Comparison of ENCODE assay signal across 7 mouse cellular contexts in the genomic region with DNA sequence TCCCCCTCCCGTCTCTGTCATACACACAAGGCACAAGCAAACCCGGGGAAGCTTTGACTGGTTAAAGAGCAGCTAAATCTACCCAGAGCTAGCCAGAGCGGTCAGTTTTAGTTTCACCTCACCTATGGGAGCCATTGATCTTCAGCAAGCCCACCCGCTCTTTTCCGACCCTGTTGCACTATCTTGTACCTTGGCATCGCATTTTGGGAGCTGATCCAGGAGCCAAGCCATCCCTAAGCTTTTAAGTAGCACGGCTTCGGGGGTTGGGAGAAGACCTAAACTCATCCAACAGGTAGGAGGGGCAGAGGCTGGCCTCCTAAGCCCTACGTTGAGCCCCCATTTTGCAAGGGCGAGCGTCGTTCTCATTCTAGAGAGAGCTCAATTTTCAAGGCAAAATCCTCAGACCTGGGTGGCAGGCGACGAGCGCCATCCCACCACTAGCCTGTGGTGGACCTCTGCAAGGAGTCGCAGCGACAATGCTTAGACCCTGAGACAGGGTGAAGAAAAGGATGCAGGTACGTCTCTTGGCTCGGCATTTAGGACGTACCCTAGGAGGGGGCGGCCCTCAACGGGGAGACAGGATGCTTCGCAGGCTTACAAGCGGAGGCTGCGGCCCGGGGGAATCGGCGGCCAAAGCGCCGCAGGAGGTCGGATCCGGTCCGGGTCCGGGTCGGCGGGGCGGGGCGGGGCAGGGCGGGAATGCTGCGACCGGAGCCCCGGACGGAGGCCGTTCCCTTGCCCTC. TPM values are rescaled to one million over a fixed set of nuclear protein-coding genes. Genes with fewer than 3 reads are reported as not detected.
A peak's percentile ranks its signal among the peaks of the same experiment; 100 is the strongest.
DNase-seq lines count a peak whose midpoint lies in the region; ATAC-seq lines count a peak whose summit lies in the region.

No protein-coding gene starts in this region.

- peak overlapping the region; percentile 87 for H3K9ac ChIP-seq in neural tube, embryonic 12.5 days

- WGBS in forebrain, embryonic 10.5 days, result 1% methylated on average over 44 of the region's 44 CpGs
- WGBS in neural tube, embryonic 12.5 days, result 1% methylated on average over 44 of the region's 44 CpGs

- H3K27me3 ChIP-seq in forebrain, embryonic 10.5 days (ENCODE audit: poor library complexity, severe bottlenecking), result no peaks in the 10 kb centered on the region
- H3K27me3 ChIP-seq in neural tube, embryonic 12.5 days (replicated peaks), result no peaks in the 10 kb centered on the region

- peak overlapping the region; percentile 84 for H3K4me2 ChIP-seq in neural tube, embryonic 12.5 days (replicated peaks)

- peak; percentile 19 for DNase-seq in left cerebral cortex, postnatal 4 days
- DNase-seq in left cerebral cortex, postnatal 36 days (ENCODE audit: low spot score in 2 of 2), result no peak
- DNase-seq in forebrain, embryonic 10.5 days (ENCODE audit: extremely low spot score, low spot score), result peak; percentile 25
- DNase-seq in layer of hippocampus, postnatal 14 days (ENCODE audit: low spot score in 2 of 2), result peak; percentile 40 to 44
- DNase-seq in adrenal gland, postnatal 25 days, result no peak

- intact Hi-C loops in left cerebral cortex, postnatal 4 days (cut with DNase I), result no loop called here
- intact Hi-C loops in left cerebral cortex, postnatal 36 days (cut with DNase I), result loop anchor here (2.0 kb wide), 1 partner anchor 57 kb away; no protein-coding TSS in a partner anchor

- peak overlapping the region; percentile 89 for H3K4me3 ChIP-seq in brown adipose tissue, adult 24 weeks (ENCODE audit: insufficient read depth, low read depth, low read length)
- peak overlapping the region; percentile 96 for H3K4me3 ChIP-seq in forebrain, embryonic 10.5 days
- H3K4me3 ChIP-seq in neural tube, embryonic 12.5 days, result peak overlapping the region; percentile 80

- peak; percentile 70 for ATAC-seq in neural tube, embryonic 12.5 days (ENCODE audit: low FRiP score, low read depth)

- peak overlapping the region; percentile 64 for H3K27ac ChIP-seq in brown adipose tissue, adult 24 weeks (replicated peaks; ENCODE audit: low read depth, low read length)
- H3K27ac ChIP-seq in forebrain, embryonic 10.5 days, result peak overlapping the region; percentile 93
- H3K27ac ChIP-seq in neural tube, embryonic 12.5 days, result peak overlapping the region; percentile 76; the same call in 1 of the 2 replicates

- H3K36me3 ChIP-seq in forebrain, embryonic 10.5 days (replicated peaks), result 0 out of 2 replicates have a peak, but pooled peaks cover 3% of the 10 kb centered on the region
- H3K36me3 ChIP-seq in neural tube, embryonic 12.5 days, result no peaks in the 10 kb centered on the region

- H3K4me1 ChIP-seq in brown adipose tissue, adult 24 weeks (ENCODE audit: control insufficient read depth, insufficient read depth, insufficient read length, low read length), result no peaks in the 10 kb centered on the region
- H3K4me1 ChIP-seq in forebrain, embryonic 10.5 days, result peaks cover 43% of the 10 kb centered on the region
- H3K4me1 ChIP-seq in neural tube, embryonic 12.5 days, result peaks cover 39% of the 10 kb centered on the region

- H3K9me3 ChIP-seq in forebrain, embryonic 10.5 days, result no peaks in the 10 kb centered on the region
- no peaks in the 10 kb centered on the region for H3K9me3 ChIP-seq in neural tube, embryonic 12.5 days

RNA-seq across cellular contexts. Expression of a gene that starts 0.5 kb away (rescaled TPM):
- total RNA-seq in left cerebral cortex, postnatal 4 days (2021), result 10 to 100 TPM; 80.8 to 88.0 TPM
- 100 to 1,000 TPM; 154 to 161 TPM for total RNA-seq in left cerebral cortex, postnatal 36 days (2021)
- polyA plus RNA-seq in brown adipose tissue, adult 24 weeks (2012; ENCODE audit: insufficient read depth, insufficient read length, missing spikeins), result 19.2 and 23.8 TPM in 2 replicates
- 6.3 and 6.6 TPM in 2 replicates for polyA plus RNA-seq in forebrain, embryonic 10.5 days (2016; fragmentation: Nextera tagmentation; extraction: Ambion mirVana)
- total RNA-seq in layer of hippocampus, postnatal 14 days (2021), result 100 to 1,000 TPM; 160 to 173 TPM
- polyA plus RNA-seq in neural tube, embryonic 12.5 days (2016; fragmentation: Nextera tagmentation; extraction: Ambion mirVana), result 10.6 and 11.1 TPM in 2 replicates
- total RNA-seq in adrenal gland, postnatal 25 days (2021), result 40.0 and 51.7 TPM in 2 replicates

RNA-seq across cellular contexts. Expression of a gene that starts 9.6 kb away (rescaled TPM):
- total RNA-seq in left cerebral cortex, postnatal 4 days (2021), result 10 to 100 TPM; 84.9 to 87.6 TPM
- 10 to 100 TPM; 48.0 to 63.9 TPM for total RNA-seq in left cerebral cortex, postnatal 36 days (2021)
- 28.8 and 38.6 TPM in 2 replicates for polyA plus RNA-seq in brown adipose tissue, adult 24 weeks (2012; ENCODE audit: insufficient read depth, insufficient read length, missing spikeins)
- polyA plus RNA-seq in forebrain, embryonic 10.5 days (2016; fragmentation: Nextera tagmentation; extraction: Ambion mirVana), result 7.8 and 8.6 TPM in 2 replicates
- total RNA-seq in layer of hippocampus, postnatal 14 days (2021), result 10 to 100 TPM; 71.7 to 74.4 TPM
- polyA plus RNA-seq in neural tube, embryonic 12.5 days (2016; fragmentation: Nextera tagmentation; extraction: Ambion mirVana), result 8.2 and 11.3 TPM in 2 replicates
- total RNA-seq in adrenal gland, postnatal 25 days (2021), result 54.0 and 71.3 TPM in 2 replicates

RNA-seq across cellular contexts. Expression of a gene that starts 30.5 kb away (rescaled TPM):
- 10 to 100 TPM; 14.9 to 15.6 TPM for total RNA-seq in left cerebral cortex, postnatal 4 days (2021)
- 1 to 10 TPM; 7.2 to 8.6 TPM for total RNA-seq in left cerebral cortex, postnatal 36 days (2021)
- 3.8 and 5.7 TPM in 2 replicates for polyA plus RNA-seq in brown adipose tissue, adult 24 weeks (2012; ENCODE audit: insufficient read depth, insufficient read length, missing spikeins)
- 34.2 and 35.4 TPM in 2 replicates for polyA plus RNA-seq in forebrain, embryonic 10.5 days (2016; fragmentation: Nextera tagmentation; extraction: Ambion mirVana)
- total RNA-seq in layer of hippocampus, postnatal 14 days (2021), result 10 to 100 TPM; 14.7 TPM
- polyA plus RNA-seq in neural tube, embryonic 12.5 days (2016; fragmentation: Nextera tagmentation; extraction: Ambion mirVana), result 25.3 and 27.9 TPM in 2 replicates
- total RNA-seq in adrenal gland, postnatal 25 days (2021), result 26.0 and 27.4 TPM in 2 replicates

RNA-seq across cellular contexts. Expression of a gene that starts 46.4 kb away (rescaled TPM):
- total RNA-seq in left cerebral cortex, postnatal 4 days (2021), result 1 to 10 TPM; 2.1 to 2.6 TPM
- 1 to 10 TPM; 1.1 to 2.9 TPM for total RNA-seq in left cerebral cortex, postnatal 36 days (2021)
- 1.3 and 4.2 TPM in 2 replicates for polyA plus RNA-seq in brown adipose tissue, adult 24 weeks (2012; ENCODE audit: insufficient read depth, insufficient read length, missing spikeins)
- 12.4 and 13.1 TPM in 2 replicates for polyA plus RNA-seq in forebrain, embryonic 10.5 days (2016; fragmentation: Nextera tagmentation; extraction: Ambion mirVana)
- 1 to 10 TPM; 1.2 to 2.3 TPM for total RNA-seq in layer of hippocampus, postnatal 14 days (2021)
- polyA plus RNA-seq in neural tube, embryonic 12.5 days (2016; fragmentation: Nextera tagmentation; extraction: Ambion mirVana), result 6.4 and 6.9 TPM in 2 replicates
- 7.6 and 8.6 TPM in 2 replicates for total RNA-seq in adrenal gland, postnatal 25 days (2021)

RNA-seq across cellular contexts. Expression of a gene that starts 47.4 kb away (rescaled TPM):
- 10 to 100 TPM; 13.3 to 15.8 TPM for total RNA-seq in left cerebral cortex, postnatal 4 days (2021)
- 10 to 100 TPM; 19.3 to 25.0 TPM for total RNA-seq in left cerebral cortex, postnatal 36 days (2021)
- 64.4 and 85.8 TPM in 2 replicates for polyA plus RNA-seq in brown adipose tissue, adult 24 weeks (2012; ENCODE audit: insufficient read depth, insufficient read length, missing spikeins)
- polyA plus RNA-seq in forebrain, embryonic 10.5 days (2016; fragmentation: Nextera tagmentation; extraction: Ambion mirVana), result 17.1 and 17.9 TPM in 2 replicates
- total RNA-seq in layer of hippocampus, postnatal 14 days (2021), result 10 to 100 TPM; 21.7 to 24.4 TPM
- 17.1 and 17.7 TPM in 2 replicates for polyA plus RNA-seq in neural tube, embryonic 12.5 days (2016; fragmentation: Nextera tagmentation; extraction: Ambion mirVana)
- total RNA-seq in adrenal gland, postnatal 25 days (2021), result 29.5 and 34.8 TPM in 2 replicates

Comparison
In these comparisons a context has a peak if more than half of its experiments do, and no peak if none do; other contexts are left out.
1. DNase-seq: peak in left cerebral cortex, postnatal 4 days (single experiment), forebrain, embryonic 10.5 days (single experiment) and layer of hippocampus, postnatal 14 days (2 of 2); none in left cerebral cortex, postnatal 36 days (0 of 2) and adrenal gland, postnatal 25 days (single experiment).
2. Peak in every context shown above with its lines, with median percentiles within 50 percentile points of each other: H3K27ac ChIP-seq and H3K4me3 ChIP-seq.